Mouse (Mus musculus): ENCODE results near the gene Vti1a. TPM values are rescaled to one million over a fixed set of nuclear protein-coding genes. Genes with fewer than 3 reads are reported as not detected.

Gene Vti1a
- polyA plus RNA-seq, 1 experiment from 2014 or later: 26.7 TPM

DNA sequence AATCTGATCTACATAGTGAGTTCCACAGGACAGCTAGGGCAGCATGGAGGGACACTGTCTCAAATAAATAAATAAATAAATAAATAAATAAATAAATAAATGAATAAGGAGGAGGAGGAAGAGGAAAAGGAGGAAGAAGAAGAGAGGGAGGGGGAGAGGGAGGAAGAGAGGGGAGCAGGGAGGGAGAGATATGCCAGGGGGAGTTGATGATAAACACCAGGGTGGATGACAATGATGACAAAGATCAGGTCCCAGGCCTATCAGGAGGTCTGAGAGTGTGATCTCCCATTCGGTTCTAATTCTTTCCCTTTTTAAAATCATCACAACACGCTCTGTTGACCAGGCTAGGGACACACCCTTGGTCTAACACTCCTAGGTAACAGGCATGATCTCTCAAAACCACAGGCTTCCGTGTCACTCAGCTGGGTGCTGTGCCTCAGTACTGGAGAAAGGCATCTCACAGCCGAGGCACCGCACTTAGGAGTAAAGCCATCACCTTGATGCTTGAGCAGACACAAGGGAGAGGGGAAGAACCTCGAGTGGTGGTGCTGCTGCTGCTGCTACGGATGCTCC, 336.7 kb downstream of the Vti1a start:
- Histone ChIP-seq H3K27ac (ENCODE audit: low read length) (no peak overlapping the region), H3K36me3 (ENCODE audit: control insufficient read depth, insufficient read depth, low read length) (no peaks in the 10 kb centered on the region), H3K4me1 (replicated peaks; ENCODE audit: control insufficient read depth, insufficient read depth, low read length) (no peaks in the 10 kb centered on the region), H3K9me3 (ENCODE audit: control insufficient read depth, low read length) (no peaks in the 10 kb centered on the region), H3K9ac (ENCODE audit: low read length) (no peak overlapping the region), H3K4me3 (ENCODE audit: low read length) (no peak overlapping the region), H3K27me3 (ENCODE audit: control insufficient read depth, insufficient read depth, low read depth, low read length) (no peaks in the 10 kb centered on the region), H3K4me2 (ENCODE audit: low read depth, low read length) (no peak overlapping the region)
- ATAC-seq (ENCODE audit: low read depth): no peak
- WGBS: 78% methylated on average over 7 of the region's 7 CpGs

DNA sequence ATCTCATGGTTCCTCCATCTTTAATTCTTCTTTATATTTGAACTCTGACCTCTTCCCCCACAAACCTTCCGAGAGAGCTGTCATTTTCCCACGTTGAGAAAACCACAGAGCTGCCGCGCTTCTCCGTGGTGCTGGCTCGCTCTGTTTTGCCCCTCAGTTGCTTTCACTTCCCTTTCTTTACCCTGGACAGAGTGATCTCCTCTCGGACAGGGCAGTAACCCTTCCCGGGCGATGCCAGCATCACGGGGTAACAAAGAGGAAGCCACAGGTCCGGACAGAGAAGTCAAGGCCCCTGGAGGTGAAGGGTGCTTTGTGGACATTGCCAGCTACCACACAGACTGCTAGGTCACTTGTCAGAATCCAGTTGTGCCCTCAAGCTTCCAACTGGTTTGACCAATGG, 344.1 kb downstream of the Vti1a start:
- Histone ChIP-seq H3K27me3 (ENCODE audit: control insufficient read depth, insufficient read depth, low read depth, low read length) (no peaks in the 10 kb centered on the region), H3K4me2 (ENCODE audit: low read depth, low read length) (no peak overlapping the region), H3K4me1 (replicated peaks; ENCODE audit: control insufficient read depth, insufficient read depth, low read length) (no peaks in the 10 kb centered on the region), H3K9ac (ENCODE audit: low read length) (no peak overlapping the region), H3K36me3 (ENCODE audit: control insufficient read depth, insufficient read depth, low read length) (no peaks in the 10 kb centered on the region), H3K9me3 (ENCODE audit: control insufficient read depth, low read length) (no peaks in the 10 kb centered on the region), H3K4me3 (ENCODE audit: low read length) (no peak overlapping the region), H3K27ac (ENCODE audit: low read length) (no peak overlapping the region)
- WGBS: 79% methylated on average over 11 of the region's 11 CpGs
- ATAC-seq (ENCODE audit: low read depth): no peak

DNA sequence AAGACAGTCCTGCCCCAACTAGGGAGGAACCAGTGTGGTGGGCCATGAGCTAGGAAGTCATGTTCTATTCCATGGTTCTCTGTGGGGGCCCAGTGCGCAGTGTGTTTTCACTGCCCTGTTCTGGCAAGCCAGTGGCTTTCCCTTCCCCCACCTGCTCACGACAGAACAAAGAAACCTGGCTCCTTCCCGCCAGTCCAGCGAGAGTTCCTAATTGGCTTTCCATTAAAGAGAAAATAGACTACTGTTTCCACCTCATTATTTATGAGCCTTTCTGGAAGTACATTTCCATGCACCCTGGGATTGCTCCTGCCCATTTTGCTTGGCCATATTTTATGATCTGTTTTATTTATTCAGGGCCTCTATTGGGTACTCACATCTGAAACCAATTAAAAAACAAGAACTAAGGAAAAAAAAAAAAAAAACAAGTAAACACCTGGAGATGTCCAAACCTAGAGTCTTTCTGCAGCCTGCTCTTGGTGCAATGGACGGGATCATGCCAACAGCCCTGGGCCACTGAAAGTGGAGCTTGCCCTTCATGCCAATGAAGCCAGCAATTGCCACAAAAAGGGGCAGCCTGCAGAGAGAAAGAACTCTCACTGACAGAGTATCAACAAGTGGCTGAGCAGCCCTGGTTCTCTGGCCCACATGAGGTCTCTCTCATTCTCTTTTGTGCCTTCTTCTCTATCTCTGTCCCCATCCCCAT, 346.6 kb downstream of the Vti1a start:
- Histone ChIP-seq H3K27ac (ENCODE audit: low read length) (no peak overlapping the region), H3K4me3 (ENCODE audit: low read length) (no peak overlapping the region), H3K36me3 (ENCODE audit: control insufficient read depth, insufficient read depth, low read length) (no peaks in the 10 kb centered on the region), H3K27me3 (ENCODE audit: control insufficient read depth, insufficient read depth, low read depth, low read length) (no peaks in the 10 kb centered on the region), H3K4me1 (replicated peaks; ENCODE audit: control insufficient read depth, insufficient read depth, low read length) (no peaks in the 10 kb centered on the region), H3K9ac (ENCODE audit: low read length) (no peak overlapping the region), H3K4me2 (ENCODE audit: low read depth, low read length) (no peak overlapping the region), H3K9me3 (ENCODE audit: control insufficient read depth, low read length) (no peaks in the 10 kb centered on the region)
- ATAC-seq (ENCODE audit: low read depth): no peak
- WGBS: 50% methylated on average over 5 of the region's 5 CpGs

DNA sequence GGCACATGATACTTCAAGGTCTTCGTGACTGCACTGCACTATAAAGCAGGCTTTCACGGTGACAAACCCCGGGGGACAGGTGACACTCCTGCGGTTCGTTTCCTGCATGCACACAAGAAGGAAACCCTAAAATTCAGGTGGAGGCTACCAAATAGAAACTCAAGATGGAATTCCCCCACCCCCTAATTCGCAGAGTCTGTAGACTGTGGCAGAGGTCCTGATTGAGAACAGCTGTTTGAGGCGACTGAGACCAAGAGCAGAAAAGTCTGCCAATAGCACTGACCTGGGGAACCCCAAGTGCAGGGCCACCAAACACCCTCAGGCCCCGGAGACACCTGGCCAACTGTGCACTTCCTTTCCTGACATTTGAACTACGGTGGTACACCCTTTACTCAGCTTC, 351.7 kb downstream of the Vti1a start:
- WGBS: 77% methylated on average over 9 of the region's 9 CpGs
- Histone ChIP-seq H3K4me3 (ENCODE audit: low read length) (no peak overlapping the region), H3K9me3 (ENCODE audit: control insufficient read depth, low read length) (no peaks in the 10 kb centered on the region), H3K27me3 (ENCODE audit: control insufficient read depth, insufficient read depth, low read depth, low read length) (no peaks in the 10 kb centered on the region), H3K27ac (ENCODE audit: low read length) (no peak overlapping the region), H3K9ac (ENCODE audit: low read length) (no peak overlapping the region), H3K4me1 (replicated peaks; ENCODE audit: control insufficient read depth, insufficient read depth, low read length) (no peaks in the 10 kb centered on the region), H3K4me2 (ENCODE audit: low read depth, low read length) (no peak overlapping the region), H3K36me3 (ENCODE audit: control insufficient read depth, insufficient read depth, low read length) (no peaks in the 10 kb centered on the region)
- ATAC-seq (ENCODE audit: low read depth): no peak

DNA sequence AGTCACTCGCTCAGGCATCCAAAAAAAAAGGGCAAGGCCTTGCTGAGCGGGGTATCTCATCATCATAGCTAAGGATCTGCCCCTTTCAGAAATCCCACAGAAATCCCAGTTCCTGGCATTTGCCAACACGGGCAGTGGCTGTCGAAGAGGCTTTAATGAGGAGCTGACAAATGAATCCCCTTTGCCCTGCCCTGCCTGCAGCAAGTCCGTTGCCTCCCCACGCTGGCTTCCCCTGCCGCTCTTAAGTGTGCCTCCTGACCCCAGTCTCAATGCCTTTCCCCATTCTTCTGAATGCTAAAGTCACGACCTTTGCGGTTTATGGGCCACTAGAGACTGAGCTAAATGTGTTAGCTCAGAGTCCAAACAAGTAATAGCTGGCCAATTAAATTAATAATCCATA, 352.8 kb downstream of the Vti1a start:
- Histone ChIP-seq H3K4me1 (replicated peaks; ENCODE audit: control insufficient read depth, insufficient read depth, low read length) (no peaks in the 10 kb centered on the region), H3K4me3 (ENCODE audit: low read length) (no peak overlapping the region), H3K4me2 (ENCODE audit: low read depth, low read length) (no peak overlapping the region), H3K27me3 (ENCODE audit: control insufficient read depth, insufficient read depth, low read depth, low read length) (no peaks in the 10 kb centered on the region), H3K9me3 (ENCODE audit: control insufficient read depth, low read length) (no peaks in the 10 kb centered on the region), H3K9ac (ENCODE audit: low read length) (no peak overlapping the region), H3K27ac (ENCODE audit: low read length) (no peak overlapping the region), H3K36me3 (ENCODE audit: control insufficient read depth, insufficient read depth, low read length) (no peaks in the 10 kb centered on the region)
- WGBS: 50% methylated on average over 9 of the region's 9 CpGs
- ATAC-seq (ENCODE audit: low read depth): no peak

Other genes starting within 250 kb of the Vti1a start
- gene Gpam, start 189.1 kb upstream of the Vti1a start, polyA plus RNA-seq (2015; fragmentation: Nextera tagmentation; extraction: Ambion mirVana): 37.4 and 37.7 TPM in 2 replicates
- gene Tectb, start 135.6 kb upstream of the Vti1a start, polyA plus RNA-seq (2015; fragmentation: Nextera tagmentation; extraction: Ambion mirVana): 0.30 and 0.48 TPM in 2 replicates
- gene Gucy2g, start 75.1 kb upstream of the Vti1a start, polyA plus RNA-seq (2015; fragmentation: Nextera tagmentation; extraction: Ambion mirVana): 0.09 and 0.10 TPM in 2 replicates
- 86.3 and 103 TPM in 2 replicates for gene Acsl5, start 64.4 kb upstream of the Vti1a start, polyA plus RNA-seq (2015; fragmentation: Nextera tagmentation; extraction: Ambion mirVana)
- gene Zdhhc6, start 263 bp upstream of the Vti1a start, polyA plus RNA-seq (2015; fragmentation: Nextera tagmentation; extraction: Ambion mirVana): 101 and 110 TPM in 2 replicates